Mouse (Mus musculus): ENCODE measurements around the gene Ephb2. TPM values are rescaled to one million over a fixed set of nuclear protein-coding genes. Genes with fewer than 3 reads are reported as not detected.

The Ephb2 gene
- total and polyA plus RNA-seq, 3 experiments, result 0.08 TPM; not detected in 2

- in situ Hi-C loops (cut with MboI; ENCODE audit: low pct_ligation_motif_present, low pct_unique_long_range_greater_than_20kb, low sequenced_read_pairs) (loop anchor here (5.0 kb wide), 1 partner anchor 33 kb away; no protein-coding TSS in a partner anchor), dilution Hi-C loops (cut with MboI; ENCODE audit: extremely low pct_ligation_motif_present, extremely low pct_unique_long_range_greater_than_20kb, low sequenced_read_pairs) (no loop called here)
- 0 out of 4 replicates have a peak, but pooled peaks cover 0 to 3% of the 10 kb centered on the region in 2 experiments for H3K4me1 ChIP-seq (ENCODE audit: control insufficient read depth in 1 of 2, insufficient read depth in 2 of 2)
- no peaks in the 10 kb centered on the region for H3K79me2 ChIP-seq (replicated peaks; ENCODE audit: control insufficient read depth, extremely low read depth, insufficient read depth, poor library complexity, severe bottlenecking)
- peaks cover 78% of the 10 kb centered on the region for H3K27me3 ChIP-seq (replicated peaks)
- TF ChIP-seq EP300 (IDR thresholded peaks at IDR 0.05; ENCODE audit: low read length), result no peak
- TF ChIP-seq HCFC1 (IDR thresholded peaks at IDR 0.05; ENCODE audit: low read depth, low read length), result no peak
- no peak for TF ChIP-seq TCF12 (IDR thresholded peaks at IDR 0.05; ENCODE audit: low read depth, low read length)
- no peak for TF ChIP-seq CTCF (conservative IDR thresholded peaks at IDR 0.05 in 1 of 2, IDR thresholded peaks at IDR 0.05 in 1 of 2; ENCODE audit: low read depth in 2 of 2, low read length in 2 of 2)
- no peak for TF ChIP-seq ETS1 (conservative IDR thresholded peaks at IDR 0.05; ENCODE audit: low read depth, low read length)
- TF ChIP-seq POLR2AphosphoS2 (IDR thresholded peaks at IDR 0.05; ENCODE audit: low read depth, low read length), result no peak
- no peak for TF ChIP-seq MYC (IDR thresholded peaks at IDR 0.05; ENCODE audit: low read depth, low read length)
- TF ChIP-seq NELFE (IDR thresholded peaks at IDR 0.05; ENCODE audit: low read depth, low read length), result no peak
- TF ChIP-seq CHD2 (IDR thresholded peaks at IDR 0.05; ENCODE audit: low read length), result no peak
- no peak overlapping the region for H3K27ac ChIP-seq (ENCODE audit: insufficient read depth, low read depth)
- DNase-seq (ENCODE audit: extremely low read depth), result no peak
- H3K4me2 ChIP-seq (ENCODE audit: insufficient read depth, low read depth, poor library complexity, severe bottlenecking), result no peak overlapping the region
- H3K4me3 ChIP-seq (replicated peaks in 1 of 3; ENCODE audit: low read depth in 2 of 3, low read length in 2 of 3, poor library complexity in 1 of 3), result no peak overlapping the region
- H3K36me3 ChIP-seq (replicated peaks in 1 of 2; ENCODE audit: control insufficient read depth in 1 of 2, insufficient read depth in 1 of 2, low read length in 1 of 2), result no peaks in the 10 kb centered on the region
- no peak overlapping the region for H3K9ac ChIP-seq (ENCODE audit: insufficient read depth, low read depth)
- peaks cover 3% of the 10 kb centered on the region for H3K9me3 ChIP-seq (replicated peaks; ENCODE audit: low read length)
Observed at GRCm38 (mm10) chr4:136875012-136875411, 39.2 kb upstream of the Ephb2 start.

DNA sequence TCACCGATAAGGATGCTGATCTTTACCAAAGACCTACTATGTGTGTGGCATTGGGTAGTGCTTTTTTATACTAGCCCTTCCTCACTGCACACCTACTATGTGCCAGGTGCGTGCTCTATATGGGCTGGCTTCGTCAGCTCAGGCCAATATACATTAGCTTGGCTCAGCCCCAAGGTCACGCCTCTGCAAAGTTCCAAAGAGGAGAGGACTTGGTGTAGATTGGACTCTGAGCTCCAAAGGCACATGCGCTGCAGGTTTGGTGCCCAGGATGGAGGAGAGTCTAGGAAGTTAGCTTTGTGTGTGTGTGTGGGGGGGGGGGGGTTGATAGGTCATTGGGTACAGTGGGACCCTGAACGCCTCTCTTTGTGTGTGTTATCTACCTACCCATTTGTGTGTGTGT lies 32.6 kb upstream of the Ephb2 start:
- H3K9me3 ChIP-seq (replicated peaks; ENCODE audit: low read length), result no peaks in the 10 kb centered on the region
- H3K4me2 ChIP-seq (ENCODE audit: insufficient read depth, low read depth, poor library complexity, severe bottlenecking), result no peak overlapping the region
- H3K4me3 ChIP-seq (replicated peaks in 1 of 3; ENCODE audit: low read depth in 2 of 3, low read length in 2 of 3, poor library complexity in 1 of 3), result no peak overlapping the region
- H3K27ac ChIP-seq (ENCODE audit: insufficient read depth, low read depth), result no peak overlapping the region
- dilution Hi-C loops (cut with MboI; ENCODE audit: extremely low pct_ligation_motif_present, extremely low pct_unique_long_range_greater_than_20kb, low sequenced_read_pairs), result no loop called here
- no peaks in the 10 kb centered on the region for H3K79me2 ChIP-seq (replicated peaks; ENCODE audit: control insufficient read depth, extremely low read depth, insufficient read depth, poor library complexity, severe bottlenecking)
- DNase-seq (ENCODE audit: extremely low read depth), result no peak
- no peak for TF ChIP-seq SIN3A (IDR thresholded peaks at IDR 0.05; ENCODE audit: low read length)
- TF ChIP-seq ELF1 (IDR thresholded peaks at IDR 0.05; ENCODE audit: low read depth, low read length), result no peak
- no peak for TF ChIP-seq IRF4 (IDR thresholded peaks at IDR 0.05; ENCODE audit: low read depth, low read length)
- 0 out of 2 replicates have a peak, but pooled peaks have one; percentile 9 for TF ChIP-seq ZKSCAN1 (IDR thresholded peaks at IDR 0.05; ENCODE audit: borderline replicate concordance, low read depth, low read length)
- TF ChIP-seq ETS1 (conservative IDR thresholded peaks at IDR 0.05; ENCODE audit: low read depth, low read length), result no peak
- TF ChIP-seq CHD2 (IDR thresholded peaks at IDR 0.05; ENCODE audit: low read length), result no peak
- no peak for TF ChIP-seq TBP (conservative IDR thresholded peaks at IDR 0.05; ENCODE audit: low read depth, low read length)
- no peak for TF ChIP-seq RAD21 (IDR thresholded peaks at IDR 0.05; ENCODE audit: low read depth, low read length)
- TF ChIP-seq ZC3H11A (IDR thresholded peaks at IDR 0.05; ENCODE audit: low read depth, low read length), result no peak
- H3K9ac ChIP-seq (ENCODE audit: insufficient read depth, low read depth), result no peak overlapping the region
- H3K4me1 ChIP-seq (ENCODE audit: control insufficient read depth in 1 of 2, insufficient read depth in 2 of 2), result no peaks in the 10 kb centered on the region
- H3K36me3 ChIP-seq (replicated peaks in 1 of 2; ENCODE audit: control insufficient read depth in 1 of 2, insufficient read depth in 1 of 2, low read length in 1 of 2), result no peaks in the 10 kb centered on the region
- in situ Hi-C loops (cut with MboI; ENCODE audit: low pct_ligation_motif_present, low pct_unique_long_range_greater_than_20kb, low sequenced_read_pairs), result no loop called here
- H3K27me3 ChIP-seq (replicated peaks), result peaks cover 82% of the 10 kb centered on the region
